Mouse (Mus musculus): ENCODE measurements around the gene Ppp1r10.

Gene Ppp1r10

DNA sequence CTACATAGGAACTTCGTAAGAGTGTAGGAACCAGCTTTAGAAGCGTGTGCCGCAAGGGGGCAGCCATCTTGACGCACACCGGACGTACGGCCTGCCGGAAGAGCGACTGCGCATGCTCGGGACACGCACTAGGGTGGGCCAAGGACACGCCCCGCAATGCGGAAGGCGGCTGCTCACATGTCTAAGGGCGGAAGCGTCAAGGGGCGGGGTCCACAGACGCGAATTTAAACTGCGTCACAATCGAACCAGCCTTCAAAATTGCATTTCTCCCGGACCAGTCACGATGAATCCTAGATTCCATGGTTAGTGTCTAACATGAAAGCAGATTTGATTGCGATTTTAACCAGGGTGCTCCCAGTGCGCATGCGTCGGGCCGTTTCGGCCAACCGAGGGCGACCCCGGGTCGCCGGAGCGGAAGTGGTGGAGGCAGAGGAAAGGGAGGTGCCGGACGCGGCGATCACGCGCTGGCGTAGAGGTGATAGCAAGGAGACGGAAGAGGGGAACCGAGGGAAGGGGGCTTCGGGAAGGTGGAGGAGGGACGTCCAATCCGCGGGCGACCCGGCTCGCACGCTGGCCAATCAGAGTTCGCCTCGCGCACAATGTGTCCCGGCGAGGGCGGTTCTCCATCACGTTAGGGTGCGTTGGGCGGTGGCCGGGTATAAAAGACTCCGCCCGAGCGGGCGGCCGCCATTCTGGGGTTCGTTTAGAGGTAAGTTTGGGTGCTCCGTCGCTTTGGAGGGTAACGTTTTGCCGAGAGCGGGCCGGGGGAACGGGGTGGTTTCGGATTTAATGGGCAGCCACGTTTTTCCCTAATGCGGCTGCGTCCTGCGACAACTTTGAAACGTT lies at the start of gene Ppp1r10, which contains the start of gene Mrps18b:
Gene Ppp1r10, plus strand, starts transcription at position 138 of the 846 bp plus-strand sequence.
Gene Mrps18b, minus strand, starts transcription at position 93 of the 846 bp plus-strand sequence.
- DNase-seq = peak; percentile 100

DNA sequence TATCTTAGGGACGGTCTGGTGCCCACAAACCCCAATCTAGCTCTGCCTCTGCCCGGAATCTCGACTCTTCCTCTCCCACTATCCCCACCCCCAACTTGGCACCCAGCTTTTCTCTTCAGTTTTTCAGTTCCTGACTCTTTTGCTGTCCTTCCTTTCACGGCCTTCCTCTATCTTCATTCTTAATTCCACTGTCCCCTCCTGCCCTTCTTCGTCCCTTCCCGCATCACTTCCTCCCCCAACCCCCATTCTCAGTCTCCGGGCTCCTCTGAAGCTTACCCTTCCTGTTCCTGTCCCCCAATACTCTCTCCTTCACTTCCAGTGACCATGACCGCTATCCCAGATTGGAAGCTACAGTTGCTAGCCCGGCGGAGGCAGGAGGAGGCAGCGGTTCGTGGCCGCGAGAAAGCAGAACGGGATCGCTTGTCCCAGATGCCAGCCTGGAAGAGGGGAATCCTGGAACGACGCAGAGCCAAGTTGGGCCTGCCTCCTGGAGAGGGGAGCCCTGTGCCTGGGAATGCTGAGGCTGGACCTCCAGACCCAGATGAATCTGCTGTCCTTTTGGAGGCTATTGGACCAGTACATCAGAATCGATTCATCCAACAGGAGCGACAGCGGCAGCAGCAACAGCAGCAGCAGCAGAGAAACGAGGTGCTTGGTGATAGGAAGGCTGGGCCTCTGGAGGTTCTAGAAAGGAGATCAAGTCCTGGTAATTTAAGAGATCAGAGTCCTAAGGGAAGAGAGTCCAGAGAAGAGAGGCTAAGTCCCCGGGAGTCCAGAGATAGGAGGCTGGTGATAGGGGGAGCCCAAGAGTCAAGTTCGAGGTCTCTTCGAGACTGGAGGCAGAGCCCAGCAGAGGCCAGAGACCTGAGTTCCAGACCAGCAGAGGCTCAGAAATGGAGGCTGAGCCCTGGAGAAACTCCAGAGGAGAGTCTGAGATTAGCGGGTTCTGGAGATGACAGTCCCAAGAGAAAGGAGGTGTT lies 49.0 kb upstream of the Ppp1r10 start:
- no peak for DNase-seq

DNA sequence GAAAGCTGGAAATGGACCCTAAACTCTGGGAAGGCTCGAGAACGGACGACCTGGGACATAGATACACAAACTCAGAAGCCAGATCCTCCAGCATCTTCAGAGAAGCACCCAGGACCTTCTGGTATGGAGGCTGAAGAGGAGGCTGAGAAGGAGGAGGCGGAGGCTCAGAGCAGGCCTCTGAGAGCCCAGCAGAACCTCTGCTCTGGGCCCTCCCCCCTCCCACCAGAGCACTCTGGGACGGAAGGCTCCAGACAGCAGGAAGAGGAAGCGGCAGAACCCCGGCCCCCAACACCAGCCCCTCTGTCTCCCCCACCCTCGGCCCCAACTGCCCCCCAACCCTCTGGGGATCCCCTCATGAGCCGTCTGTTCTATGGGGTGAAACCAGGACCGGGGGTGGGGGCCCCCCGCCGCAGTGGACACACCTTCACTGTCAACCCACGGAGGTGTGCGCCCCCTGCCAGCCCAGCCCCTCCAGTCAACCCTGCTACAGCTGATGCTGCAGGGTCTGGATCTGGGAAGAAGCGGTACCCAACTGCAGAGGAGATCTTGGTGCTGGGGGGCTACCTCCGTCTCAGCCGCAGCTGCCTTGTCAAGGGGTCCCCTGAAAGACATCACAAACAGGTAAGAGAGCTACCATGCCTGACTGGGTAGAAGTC lies 47.9 kb upstream of the Ppp1r10 start:
- no peak for DNase-seq

DNA sequence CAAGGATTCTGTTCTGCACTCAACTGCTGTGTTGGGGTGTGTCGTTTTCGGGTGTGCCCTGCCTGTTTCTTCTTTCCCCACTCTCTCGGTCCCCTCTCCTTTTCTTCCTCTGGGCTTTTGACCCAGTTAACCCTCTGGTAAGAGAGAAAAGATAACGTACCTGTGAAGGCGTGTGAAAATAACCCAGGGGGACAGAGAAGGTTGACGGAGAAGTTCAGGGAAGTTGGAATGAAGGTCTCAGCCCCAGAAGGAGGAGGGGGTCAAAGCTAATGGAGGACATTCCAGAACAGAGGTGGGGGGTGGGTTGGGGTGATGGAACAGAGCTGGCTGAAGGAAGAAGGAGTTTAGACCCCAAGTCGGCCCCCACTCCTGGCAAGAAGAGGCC lies 47.3 kb upstream of the Ppp1r10 start:
- no peak for DNase-seq

DNA sequence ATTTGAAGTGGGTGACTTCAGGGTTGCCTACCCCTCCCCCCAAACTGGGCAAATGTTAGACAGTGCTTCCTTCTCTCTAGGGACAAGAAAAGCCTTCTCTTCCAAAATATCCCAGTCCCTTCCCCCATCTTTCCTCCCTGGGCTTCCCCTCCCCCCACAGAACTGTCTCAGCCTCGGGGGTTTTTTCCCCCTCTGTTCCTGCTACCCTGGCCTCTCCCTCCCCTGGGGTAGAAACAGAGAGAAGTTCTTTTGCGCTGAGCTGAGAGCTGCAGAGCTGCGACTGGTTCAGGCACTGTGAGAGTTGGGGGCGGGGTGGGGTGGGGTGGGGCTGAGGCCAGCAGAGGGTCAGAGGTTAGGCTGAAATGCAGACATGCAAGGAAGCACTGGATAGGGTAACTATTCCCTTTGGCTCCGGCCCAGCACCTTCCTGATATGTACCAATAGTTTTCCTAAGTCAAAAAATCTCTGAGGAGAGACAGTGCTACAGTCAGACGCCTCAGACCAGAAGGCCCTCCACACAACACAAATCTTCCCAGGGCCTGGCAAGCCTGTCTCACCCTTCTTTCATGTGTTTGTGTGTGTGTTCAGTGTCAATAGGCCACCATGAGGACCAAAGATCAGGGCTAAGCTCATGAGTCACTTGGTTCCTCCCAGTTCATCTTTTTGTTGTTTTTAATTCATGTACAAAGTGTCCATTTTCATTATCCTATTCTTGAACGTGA lies 46.7 kb upstream of the Ppp1r10 start:
- DNase-seq = no peak

DNA sequence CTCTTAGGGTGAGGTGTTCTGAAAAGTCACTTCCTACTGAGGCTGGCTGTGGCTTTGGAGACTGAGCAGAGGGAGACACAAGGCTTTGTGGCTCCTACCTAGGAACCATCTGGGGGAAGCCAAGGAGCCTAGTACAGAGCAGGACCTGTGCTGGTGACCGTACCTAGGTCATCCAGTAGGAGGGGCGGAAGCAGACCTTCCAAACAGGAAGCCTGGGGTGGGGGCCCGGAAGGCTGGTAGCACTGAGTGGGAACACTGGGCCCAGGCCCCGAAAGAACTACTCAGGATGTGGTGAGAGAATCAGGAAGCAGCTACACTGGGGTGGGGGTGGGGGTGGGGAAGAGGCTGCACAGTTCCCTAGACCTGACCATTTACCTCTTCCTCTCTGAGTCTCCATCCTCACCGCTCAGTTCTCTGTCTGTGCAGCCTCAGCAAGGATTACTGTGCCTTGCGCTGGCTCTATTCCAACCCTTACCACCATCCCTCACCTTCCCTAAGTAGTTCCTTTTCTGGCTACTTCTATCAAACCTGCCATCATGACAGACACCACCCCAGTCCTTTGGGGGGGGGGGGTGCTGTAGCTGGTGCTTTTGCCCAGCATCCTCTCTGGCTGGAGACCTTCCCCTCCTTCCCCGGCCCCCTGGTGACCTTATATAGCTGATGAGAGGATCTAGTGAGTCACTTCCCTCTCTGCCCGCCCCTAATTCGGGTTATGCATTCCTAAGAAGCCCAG lies 45.9 kb upstream of the Ppp1r10 start:
- DNase-seq = no peak

DNA sequence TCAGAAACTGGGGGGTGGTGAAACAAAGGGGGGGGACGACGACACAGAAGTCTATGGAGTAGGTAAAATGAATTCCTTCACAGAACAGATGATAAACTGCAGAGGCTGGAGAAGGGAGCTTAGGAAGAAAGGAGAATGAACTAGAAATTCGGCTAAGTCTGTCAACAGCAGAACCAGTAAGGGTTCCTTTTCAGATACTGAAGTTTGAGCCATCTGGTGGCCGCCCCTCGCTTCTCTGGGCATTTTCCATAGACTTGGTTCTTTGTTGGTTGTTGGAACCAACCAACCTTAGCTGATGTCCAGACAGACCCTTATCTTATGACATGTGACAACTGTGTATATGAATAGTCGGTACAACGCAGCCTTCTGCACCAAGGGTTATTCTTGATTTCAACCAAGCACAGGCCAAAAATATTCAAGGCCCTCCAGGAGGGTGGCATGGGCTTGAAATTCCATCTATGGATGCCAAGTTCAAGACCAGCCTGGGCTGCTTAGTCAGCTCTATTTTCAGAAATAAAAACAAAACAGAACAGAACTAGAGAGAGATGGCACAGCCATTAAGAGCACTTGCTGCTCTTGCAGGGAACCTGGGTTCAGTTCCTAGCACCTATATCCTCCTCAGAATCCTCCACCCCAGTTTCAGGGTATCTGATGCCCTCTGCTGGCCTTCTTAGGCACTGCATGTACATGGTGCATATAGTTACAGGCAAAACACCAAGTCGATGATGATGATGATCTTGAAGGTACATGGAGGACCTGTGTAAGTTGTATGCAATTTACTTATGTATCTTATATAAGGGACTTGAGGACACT lies 45.1 kb upstream of the Ppp1r10 start:
- DNase-seq = no peak

DNA sequence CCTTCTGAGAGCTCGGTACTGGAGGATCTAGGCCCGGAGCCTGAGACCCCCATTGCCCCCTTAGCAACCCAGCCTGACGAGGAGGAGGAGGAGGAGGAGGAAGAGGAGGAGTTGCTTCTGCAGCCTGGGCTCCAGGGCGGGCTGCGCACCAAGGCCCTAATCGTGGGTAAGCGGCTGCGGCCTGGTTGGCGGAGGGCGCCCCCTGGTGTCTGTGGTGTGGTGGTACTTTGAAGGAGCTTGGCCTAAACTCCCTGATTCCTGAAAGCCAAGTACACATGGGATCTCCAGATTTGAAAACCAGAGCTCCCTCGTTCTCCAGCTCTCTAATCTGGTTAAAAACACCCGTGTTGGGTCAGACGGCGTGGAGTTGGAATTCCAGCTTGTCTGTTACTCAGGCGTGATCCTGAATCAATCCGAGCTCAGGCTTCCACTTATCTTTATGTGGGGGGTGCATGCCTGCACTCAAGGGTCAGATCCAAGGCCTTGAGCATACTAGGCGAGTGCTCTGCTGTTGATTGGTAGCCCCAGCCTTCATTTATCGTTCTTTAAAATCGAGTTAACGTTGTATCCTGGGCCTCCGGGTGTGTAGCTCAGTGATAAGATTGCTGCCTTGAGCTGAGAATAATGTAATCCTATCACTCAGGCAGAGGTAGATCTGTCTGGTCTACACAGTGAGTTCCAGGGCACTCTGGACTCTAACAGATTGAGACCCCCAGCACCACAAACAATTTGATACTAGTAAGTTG lies 42.3 kb upstream of the Ppp1r10 start:
- DNase-seq = peak; percentile 83

DNA sequence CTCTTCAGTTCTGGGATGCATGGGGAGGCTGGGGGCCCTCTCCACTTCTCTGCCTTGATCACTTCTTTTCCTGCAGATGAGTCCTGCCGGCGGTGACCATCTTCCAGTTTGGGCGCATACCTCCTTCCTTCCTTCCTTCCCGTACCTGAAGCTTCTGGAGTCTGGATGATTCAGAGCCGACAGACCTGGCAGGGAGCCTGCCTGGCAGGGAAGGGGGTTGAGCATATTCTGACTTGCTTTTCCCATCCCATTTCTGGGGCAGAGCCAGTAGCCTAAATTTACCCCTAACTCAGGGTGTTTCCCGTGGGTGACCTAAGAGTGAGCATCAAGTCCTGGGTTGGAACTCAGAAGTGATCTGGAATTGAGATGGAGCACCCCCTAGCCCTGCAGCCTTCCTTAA lies 41.5 kb upstream of the Ppp1r10 start:
- no peak for DNase-seq

DNA sequence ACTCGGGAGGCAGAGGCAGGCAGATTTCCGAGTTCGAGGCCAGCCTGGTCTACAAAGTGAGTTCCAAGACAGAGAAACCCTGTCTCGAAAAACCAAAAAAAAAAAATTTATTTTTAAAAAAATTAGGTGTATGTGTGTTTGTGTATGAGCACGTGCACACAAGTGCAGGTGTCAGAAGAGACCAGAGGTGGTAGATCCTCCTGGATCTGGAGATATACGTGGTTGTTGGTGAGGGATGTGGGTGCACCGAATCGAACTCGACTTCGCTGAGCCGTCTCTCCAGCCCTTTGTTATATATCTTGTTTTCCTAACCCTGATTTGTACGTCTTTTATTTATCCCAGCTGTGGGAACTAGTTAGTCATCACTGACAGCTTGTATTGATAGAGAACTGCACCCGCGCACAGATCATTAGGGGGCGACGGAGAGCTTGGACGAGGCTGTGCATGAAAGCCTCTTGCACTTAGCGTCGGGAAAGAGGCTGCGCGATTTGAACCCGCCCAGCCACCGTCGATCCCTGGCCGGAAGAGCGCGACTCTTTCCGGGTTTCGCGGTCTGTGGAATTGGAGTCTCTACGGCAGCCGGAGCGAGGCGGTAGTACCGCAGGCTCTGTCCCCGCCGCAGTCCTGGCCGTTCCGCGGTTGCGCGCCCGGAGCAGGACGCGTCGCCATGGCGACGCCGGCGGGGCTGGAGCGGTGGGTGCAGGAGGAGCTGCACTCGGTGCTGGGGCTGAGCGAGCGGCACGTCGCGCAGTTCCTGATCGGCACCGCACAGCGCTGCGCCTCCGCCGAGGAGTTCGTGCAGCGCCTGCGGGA lies 36.8 kb upstream of the Ppp1r10 start, which contains the start of gene Dhx16:
Gene Dhx16, plus strand, starts transcription at position 575 of the 813 bp plus-strand sequence.
- peak; percentile 94 for DNase-seq

DNA sequence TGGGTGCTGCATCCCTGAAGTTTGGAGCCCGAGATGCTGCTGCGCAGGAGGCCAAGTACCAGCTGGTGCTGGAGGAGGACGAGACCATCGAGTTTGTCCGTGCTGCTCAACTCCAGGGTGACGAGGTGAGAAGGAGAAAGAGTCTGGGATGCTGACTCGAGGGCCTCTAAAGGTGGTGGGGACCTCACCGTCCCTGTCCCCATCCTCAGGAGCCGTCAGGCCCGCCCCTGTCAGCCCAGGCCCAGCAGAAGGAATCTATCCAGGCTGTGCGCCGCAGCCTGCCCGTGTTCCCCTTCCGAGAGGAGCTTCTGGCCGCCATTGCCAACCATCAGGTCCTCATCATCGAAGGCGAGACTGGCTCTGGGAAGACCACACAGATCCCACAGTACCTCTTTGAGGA lies 33.3 kb upstream of the Ppp1r10 start:
- no peak for DNase-seq

DNA sequence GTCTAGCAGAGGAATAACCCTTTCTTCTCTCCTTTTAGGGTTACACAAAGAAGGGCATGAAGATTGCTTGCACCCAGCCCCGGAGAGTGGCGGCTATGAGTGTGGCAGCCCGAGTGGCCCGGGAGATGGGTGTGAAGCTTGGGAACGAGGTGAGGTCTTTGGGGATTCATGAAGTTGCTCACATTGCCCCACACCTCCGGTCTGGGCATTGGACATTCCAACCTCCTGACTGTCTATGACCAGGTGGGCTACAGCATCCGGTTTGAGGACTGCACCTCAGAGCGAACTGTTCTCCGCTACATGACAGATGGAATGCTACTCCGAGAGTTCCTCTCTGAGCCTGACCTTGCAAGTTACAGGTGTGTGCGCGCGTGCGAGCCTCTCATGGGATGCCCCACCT lies 32.5 kb upstream of the Ppp1r10 start:
- no peak for DNase-seq

DNA sequence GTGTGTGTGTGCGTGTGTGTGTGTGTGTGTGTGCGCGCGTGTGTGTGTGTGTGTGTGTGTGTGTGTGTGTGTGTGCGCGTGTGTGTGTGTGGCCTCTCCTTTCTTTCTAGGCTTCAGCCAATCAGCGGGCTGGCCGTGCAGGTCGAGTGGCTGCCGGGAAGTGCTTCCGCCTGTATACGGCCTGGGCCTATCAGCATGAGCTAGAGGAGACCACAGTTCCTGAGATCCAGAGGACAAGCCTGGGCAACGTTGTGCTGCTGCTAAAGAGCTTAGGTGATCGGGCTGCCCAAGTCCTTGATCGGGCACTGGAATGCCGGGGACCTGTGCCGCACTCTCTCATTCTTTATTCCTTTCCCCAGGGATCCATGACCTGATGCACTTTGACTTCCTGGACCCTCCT lies 28.5 kb upstream of the Ppp1r10 start:
- DNase-seq = no peak

DNA sequence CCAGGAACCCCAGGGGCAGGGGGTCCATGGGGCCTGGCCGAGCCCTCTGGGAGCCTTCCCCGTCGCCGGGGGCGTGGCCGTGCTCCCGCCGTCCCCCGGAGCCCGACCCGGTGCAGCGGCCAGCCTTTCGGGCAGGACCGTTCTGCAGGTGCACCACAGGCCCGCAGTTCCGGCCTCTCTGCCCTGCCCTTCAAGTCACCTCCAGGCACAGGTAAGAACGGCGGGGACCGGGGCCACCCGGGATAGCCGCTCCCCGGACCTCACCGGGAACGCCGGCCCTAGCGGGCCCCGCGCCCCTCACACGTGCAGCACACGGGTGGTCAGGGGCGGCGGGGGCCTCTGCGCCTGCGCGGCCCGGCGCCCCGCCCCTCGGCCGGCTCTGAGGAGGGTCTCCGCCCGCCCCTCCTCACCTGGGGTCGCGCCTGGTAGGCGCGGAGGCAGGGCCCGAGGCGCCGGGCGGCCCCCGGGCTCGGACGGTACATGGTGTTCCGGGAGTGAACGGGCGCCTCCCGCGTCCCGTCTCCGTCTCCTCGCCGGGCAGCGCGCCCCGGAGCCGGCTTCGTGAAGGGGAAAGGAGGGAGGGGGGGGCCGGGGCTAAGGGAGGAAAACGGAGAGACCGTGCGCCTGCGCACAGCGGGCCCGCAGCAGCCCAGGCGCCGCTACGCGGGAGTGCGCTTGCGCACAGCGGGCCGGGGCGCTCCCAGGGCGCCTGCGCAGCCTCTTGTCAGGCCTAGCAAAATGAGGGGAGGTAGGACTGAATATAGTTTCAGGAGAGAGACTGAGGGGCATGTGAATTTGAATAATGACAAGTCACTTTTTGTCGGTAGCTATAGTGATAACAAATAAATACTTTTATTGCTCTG lies 19.2 kb upstream of the Ppp1r10 start, which contains the start of gene 2310061I04Rik:
Gene 2310061I04Rik, minus strand, starts transcription at position 651 of the 863 bp plus-strand sequence.
- peak; percentile 95 for DNase-seq

DNA sequence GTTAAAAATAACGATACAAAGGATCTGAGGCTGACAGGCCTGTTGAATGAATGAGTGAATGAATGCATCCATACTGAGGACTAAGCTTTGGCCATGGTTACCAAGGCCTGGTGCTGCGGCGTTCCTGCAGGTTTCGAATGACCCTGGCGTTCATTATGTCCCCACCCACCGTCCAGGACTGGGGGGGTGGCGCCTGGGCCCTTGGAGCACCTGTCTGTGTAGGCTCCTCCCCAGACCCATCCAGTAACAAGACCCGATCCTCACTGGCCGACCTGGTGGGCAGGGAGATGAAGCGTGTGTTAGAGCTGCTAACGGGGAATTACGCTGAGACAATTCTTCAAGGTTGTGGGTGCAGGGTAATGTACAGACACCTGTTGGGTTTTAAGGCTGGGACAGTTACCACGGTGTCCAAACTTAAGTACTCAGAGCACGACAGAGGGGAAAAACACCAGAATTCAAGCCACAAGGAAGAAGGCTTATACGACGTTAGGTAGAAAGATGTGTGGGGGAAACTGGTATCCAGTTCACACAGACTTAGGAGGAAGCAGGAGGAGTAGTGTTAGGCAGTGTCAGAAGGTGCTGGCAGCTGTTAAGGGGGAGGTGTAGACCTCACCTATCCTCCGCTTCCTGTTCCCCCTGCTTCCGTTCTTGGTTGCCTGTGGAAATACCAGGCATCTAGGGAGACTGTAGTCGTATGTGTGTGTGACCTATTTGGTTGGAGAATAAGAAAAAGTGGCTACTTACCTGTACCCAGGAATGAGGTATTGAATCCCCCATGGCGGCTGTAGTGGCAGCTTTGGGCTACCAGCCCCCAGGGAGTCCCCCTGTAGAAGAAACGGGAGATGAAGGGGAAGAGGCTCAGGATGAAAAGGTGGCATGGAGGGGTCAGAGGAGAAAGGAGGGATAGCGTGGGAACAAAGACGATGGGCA lies 18.3 kb upstream of the Ppp1r10 start:
- peak; percentile 75 for DNase-seq

DNA sequence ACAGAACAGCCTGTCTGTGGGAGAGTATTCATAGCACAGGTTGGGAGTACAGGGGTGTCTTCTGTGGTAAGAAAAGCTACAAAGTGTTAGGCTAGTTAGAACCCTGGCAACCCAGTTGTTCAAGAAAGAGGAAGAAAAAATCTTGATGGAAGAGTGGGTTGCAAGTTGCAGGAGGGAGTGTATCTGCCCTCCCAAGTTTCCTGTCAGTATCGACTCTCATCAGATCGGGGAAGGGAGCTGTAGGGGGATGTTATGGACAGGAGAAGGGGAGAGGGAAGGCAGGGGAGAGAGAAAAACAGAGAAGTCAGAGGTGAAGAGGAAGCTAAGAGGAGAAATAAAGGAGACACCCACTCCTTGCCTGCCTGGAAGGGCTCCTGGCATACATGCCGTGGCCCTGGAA lies 15.6 kb upstream of the Ppp1r10 start:
- no peak for DNase-seq
